Mouse (Mus musculus): ENCODE measurements at regions not wholly inside any gene's neighbourhood (a gene's known extent, or its start where the extent isn't known, plus 50 kb on each side); places are given as distances from the start of the nearest gene placed in this dataset.

GRCm38 (mm10) chr15:24972020-24972419 is 441.5 kb downstream of the Basp1 start:
- in situ Hi-C loops (cut with MboI), result no loop called here

DNA sequence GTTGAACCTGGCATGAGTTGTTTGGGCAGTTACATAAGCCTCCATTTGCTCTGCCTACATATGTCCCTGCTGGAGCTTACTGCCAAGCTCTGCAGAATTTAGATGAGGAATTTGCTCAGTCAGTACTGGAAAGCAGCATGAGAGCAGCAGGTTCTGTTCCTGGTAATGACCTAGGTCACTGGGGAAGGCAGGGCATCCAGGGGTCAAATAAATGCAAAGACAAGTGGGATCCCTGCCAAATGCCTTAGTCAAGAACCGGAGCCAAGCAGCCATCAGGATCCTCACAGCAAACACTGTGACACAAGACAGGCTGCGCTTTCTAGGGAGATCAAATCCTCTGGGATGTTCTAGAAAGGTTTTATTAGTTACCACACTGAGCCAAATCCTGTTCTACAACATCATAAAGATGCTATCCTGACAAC is 444.2 kb downstream of the Basp1 start:
- in situ Hi-C loops (cut with MboI), result no loop called here

DNA sequence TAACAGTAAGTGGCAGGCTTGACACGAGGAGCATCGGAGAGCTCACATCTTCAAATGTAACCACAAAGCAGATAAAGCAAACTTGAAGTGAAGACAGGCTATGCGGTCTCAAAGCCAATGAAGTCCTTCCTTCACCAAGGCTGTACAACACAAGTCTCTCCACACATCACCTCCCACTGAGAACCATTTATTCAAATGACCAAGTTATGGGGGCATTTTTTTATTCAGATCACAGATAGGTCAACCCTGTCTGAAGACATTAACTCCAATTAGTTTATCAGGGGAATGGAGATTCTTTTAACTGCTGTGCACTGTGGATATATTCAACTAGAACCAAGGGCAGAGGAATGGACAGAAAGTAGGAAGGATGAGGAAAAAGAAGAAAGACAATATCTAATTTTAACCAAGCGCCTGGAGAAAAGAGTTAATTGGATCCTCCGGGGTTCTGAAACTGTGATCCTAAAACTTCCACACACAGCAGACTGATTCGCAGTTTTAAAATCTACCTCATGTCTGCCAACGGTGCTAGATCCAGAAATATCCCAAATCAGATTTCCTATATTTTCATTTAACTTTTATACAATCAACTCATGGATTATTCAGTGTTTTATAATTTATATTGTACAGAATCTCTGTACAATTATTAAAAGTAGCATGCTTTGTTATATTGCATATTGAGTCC is 444.8 kb downstream of the Basp1 start:
- in situ Hi-C loops (cut with MboI), result no loop called here

DNA sequence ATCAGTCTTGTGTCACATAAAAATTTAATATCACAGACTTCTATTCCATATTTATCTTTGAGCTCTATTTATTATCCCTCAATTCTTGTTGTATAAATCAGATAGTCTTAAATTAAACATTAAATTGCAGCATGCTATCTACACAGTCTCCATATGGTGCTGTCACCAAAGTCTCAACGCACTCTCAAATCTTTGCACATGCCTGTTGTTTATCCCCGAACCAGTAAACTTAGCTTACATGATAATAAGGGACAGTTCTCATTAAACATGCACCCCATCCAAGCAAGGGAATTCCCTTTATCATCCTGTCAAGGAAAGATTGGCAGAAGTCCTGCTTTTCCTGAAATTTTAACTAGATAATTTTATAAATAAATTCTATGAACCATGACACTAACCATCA is 483.8 kb downstream of the Basp1 start:
- in situ Hi-C loops (cut with MboI), result no loop called here

DNA sequence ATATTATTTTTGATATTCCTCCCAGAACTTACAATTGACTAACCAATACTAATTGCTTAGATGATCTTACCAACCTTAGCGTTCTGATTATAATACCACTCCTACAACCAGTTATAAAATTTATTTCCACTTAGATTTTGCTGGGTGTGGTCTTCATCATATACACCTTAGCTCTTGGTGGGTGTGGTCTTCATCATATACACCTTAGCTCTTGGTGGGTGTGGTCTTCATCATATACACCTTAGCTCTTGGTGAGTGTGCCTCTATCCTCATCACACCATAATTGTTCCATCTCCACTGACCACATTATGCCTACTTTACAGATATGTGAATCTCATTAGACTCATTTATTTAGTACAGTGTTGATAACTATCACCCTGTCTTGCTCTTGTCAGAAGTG is 501.7 kb downstream of the Basp1 start:
- in situ Hi-C loops (cut with MboI), result no loop called here

GRCm38 (mm10) chr15:24911466-24911865 is 502.1 kb downstream of the Basp1 start:
- in situ Hi-C loops (cut with MboI), result no loop called here

DNA sequence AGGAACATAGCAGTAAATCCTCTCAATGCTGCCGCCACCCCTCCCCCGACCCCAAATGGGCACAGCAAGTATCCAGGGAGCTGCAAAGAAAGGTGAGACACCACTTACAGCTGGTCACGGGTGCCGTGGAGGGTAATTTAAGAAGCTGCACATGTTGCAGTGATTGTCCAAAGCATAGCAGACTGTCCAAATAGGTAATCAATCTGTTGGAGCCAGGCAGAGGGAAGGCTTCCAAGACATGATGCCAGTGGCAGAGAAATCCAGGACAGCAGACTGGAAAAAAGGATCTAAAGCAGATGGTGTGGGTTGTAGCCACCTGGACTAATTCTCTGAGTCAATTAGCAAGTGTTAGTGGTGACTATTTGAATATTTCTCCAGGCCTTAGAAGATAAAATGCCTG is 506.6 kb downstream of the Basp1 start:
- in situ Hi-C loops (cut with MboI), result no loop called here

GRCm38 (mm10) chr15:24878846-24879245 is 534.7 kb downstream of the Basp1 start:
- in situ Hi-C loops (cut with MboI), result no loop called here

- in situ Hi-C loops (cut with MboI), result no loop called here
Observed at GRCm38 (mm10) chr15:24877711-24878598, 535.6 kb downstream of the Basp1 start.

DNA sequence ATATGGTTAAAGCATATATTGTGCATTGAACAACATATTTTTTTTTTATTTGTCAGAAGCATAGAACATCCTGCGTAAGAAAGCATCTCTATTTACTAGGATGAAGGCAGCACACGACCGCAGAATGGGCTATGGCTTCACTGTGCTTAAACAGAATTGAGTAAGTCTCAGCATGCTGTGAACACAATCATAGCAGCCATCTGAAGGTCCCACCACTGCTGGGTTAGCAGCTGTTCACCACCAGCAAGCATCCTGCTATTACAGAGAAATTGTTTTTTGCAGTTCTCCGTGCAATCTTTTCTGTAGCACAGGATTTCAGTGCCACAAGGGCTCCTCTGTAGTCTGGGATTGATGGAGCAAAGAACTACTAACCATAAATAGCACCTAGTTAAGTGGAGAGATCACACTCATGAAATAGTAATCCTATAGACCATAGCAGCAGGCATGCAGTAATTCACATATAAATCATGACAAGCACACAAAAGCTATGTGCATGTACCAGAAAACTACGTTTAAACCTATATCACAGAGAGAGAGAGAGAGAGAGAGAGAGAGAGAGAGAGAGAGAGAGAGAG is 537.3 kb downstream of the Basp1 start:
- in situ Hi-C loops (cut with MboI), result no loop called here

GRCm38 (mm10) chr15:24840271-24840670 is 573.3 kb downstream of the Basp1 start:
- in situ Hi-C loops (cut with MboI), result no loop called here

GRCm38 (mm10) chr15:24838390-24838789 is 575.2 kb downstream of the Basp1 start:
- in situ Hi-C loops (cut with MboI), result no loop called here

GRCm38 (mm10) chr15:24827881-24828280 is 585.7 kb downstream of the Basp1 start:
- in situ Hi-C loops (cut with MboI), result no loop called here

GRCm38 (mm10) chr15:24827259-24827658 is 586.3 kb downstream of the Basp1 start:
- in situ Hi-C loops (cut with MboI), result no loop called here

GRCm38 (mm10) chr15:24796836-24797235 is 616.7 kb downstream of the Basp1 start:
- in situ Hi-C loops (cut with MboI), result no loop called here

- in situ Hi-C loops (cut with MboI), result no loop called here
Observed at GRCm38 (mm10) chr15:24793381-24793780, 620.2 kb downstream of the Basp1 start.

DNA sequence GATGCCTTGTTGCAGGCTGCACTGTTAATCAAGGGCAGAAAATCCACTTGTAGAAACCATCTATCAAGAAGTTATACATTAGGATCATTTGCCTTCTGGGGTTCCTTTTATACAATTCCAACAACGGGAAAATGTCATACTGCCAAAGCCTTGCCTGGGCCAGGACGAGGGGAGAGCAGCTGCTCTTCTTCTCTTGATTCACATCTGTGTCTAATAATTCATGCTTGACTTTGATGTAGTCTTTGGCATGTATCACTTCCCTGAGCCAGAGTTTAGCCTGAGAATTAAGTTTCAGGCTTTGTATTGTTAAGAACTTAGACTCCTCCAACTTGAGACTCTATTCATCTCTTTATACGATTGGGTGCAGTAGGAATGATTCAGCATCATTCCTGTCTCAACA is 627.2 kb downstream of the Basp1 start:
- in situ Hi-C loops (cut with MboI), result no loop called here

GRCm38 (mm10) chr15:24778234-24778633 is 635.3 kb downstream of the Basp1 start:
- in situ Hi-C loops (cut with MboI), result no loop called here

- in situ Hi-C loops (cut with MboI), result no loop called here
Observed at GRCm38 (mm10) chr15:24751480-24752157, 661.9 kb downstream of the Basp1 start.

DNA sequence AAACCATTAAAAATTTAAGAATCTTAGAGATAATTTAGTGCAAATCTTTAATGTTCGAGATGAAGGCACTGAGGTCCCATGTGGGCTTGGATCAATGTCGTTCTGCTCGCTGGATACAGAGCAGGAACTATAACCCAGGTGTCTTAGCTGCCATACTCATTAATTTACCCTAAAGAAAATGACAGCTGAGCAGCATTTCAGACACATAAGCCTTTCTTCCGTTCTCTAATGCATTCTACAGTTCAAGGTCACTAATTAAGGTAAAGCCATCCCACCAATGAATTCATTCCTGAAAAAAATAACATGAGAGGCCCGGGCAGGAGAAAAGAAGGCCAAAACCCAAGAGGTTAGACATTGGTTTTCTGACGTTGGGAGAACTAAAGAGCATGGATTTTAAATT is 670.3 kb downstream of the Basp1 start:
- in situ Hi-C loops (cut with MboI), result no loop called here

- in situ Hi-C loops (cut with MboI), result no loop called here
Observed at GRCm38 (mm10) chr15:24725170-24725569, 688.4 kb downstream of the Basp1 start.

DNA sequence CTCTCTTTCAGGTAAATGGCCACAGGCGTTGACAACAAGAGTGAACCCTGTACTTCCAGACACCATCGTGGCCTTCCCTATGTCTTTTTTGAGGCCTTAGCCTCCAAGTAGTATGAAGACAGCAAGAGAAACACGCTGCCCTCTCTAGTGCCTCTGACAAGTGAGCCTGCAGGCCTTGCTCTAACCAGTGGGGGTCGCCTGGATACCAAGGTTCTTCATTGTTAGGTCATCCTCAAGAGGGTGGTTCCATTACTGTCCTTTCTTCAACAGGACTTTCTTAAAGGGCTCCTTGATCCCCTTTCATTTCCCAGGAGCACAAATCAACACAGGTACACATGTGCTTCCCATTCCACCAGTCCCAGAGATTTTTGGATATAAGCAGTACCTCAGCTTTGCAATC is 688.9 kb downstream of the Basp1 start:
- in situ Hi-C loops (cut with MboI), result no loop called here

Data from mature B cell (primary cell).